Mouse (Mus musculus) sigmoid colon, adult 10 weeks (tissue): ENCODE data around the gene 1700061G19Rik. TPM values are rescaled to one million over a fixed set of nuclear protein-coding genes. Genes with fewer than 3 reads are reported as not detected.

Experiments used
- polyA plus RNA-seq: library from polyadenylated mRNA; stranded (reverse); fragments of 350-450 nt; fragmentation: Illumina TruSeq; extraction: RNeasy Lipid Tissue Mini Kit (QIAGEN cat#74804); gene quantifications from one replicate; pipeline ENCODE4 v1.2.3, GENCODE M21; 2014; ENCODE audit warnings: low read depth, low replicate concordance

The 1700061G19Rik gene
- not detected for polyA plus RNA-seq

DNA sequence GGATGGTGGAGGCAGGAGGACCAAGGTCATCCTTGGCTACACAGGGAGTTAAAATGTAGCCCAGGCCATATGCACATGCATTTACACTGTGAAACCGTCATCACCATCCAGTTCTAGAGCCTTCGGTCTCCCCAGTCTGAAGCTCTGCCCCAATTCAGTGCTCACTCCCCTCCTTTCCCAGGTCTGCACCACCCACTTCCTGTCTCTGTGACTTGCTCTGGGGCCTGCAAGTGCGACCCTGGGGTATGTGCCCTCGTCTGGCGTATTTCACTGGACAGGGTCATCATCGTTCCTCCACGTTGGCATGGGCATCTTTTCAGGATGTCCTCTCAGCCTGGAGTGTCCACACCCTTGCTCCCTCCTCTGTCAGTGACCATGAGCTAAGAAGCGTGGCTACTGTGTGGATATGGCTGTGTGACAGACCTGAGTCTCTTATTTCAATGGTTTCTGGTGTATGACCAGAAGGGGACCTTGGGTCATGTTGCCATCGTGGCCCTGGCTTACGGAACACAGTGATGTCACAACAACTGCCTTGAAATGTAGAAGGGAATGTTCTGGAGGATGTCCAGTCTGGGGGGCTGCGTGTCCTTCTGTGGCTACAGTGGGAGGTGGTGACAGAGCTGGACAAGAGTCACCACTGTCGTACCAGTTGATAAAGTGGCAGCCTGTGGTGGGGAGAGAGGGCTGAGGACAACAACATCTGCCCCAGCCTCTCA, at the start of gene 1700061G19Rik:
TSS of gene 1700061G19Rik (plus strand) at position 542 of the 716 bp plus-strand sequence.

GRCm38 (mm10) chr17:56830411-56831110, 44.7 kb upstream of the 1700061G19Rik start, which contains the start of gene Rfx2:
TSS of gene Rfx2 (minus strand) at chr17:56831013.

GRCm38 (mm10) chr17:56874237-56874636, 1.0 kb upstream of the 1700061G19Rik start, which contains the start of gene Acsbg2:
TSS of gene Acsbg2 (minus strand) at chr17:56874447.

GRCm38 (mm10) chr17:56935363-56936131, 60.3 kb downstream of the 1700061G19Rik start, which contains the start of gene Mllt1:
TSS of gene Mllt1 (minus strand) at chr17:56935415.

Other genes starting within 250 kb of the 1700061G19Rik start
- 2.6 TPM for gene Lonp1, start 248.6 kb upstream of the 1700061G19Rik start, polyA plus RNA-seq
- 0.28 TPM for gene Catsperd, start 247.3 kb upstream of the 1700061G19Rik start, polyA plus RNA-seq
- gene Ranbp3, start 202.2 kb upstream of the 1700061G19Rik start, polyA plus RNA-seq, result 3.9 TPM
- gene Ndufa11, start 157.7 kb upstream of the 1700061G19Rik start, polyA plus RNA-seq, result not detected
- 12.3 TPM for gene Vmac, start 157.5 kb upstream of the 1700061G19Rik start, polyA plus RNA-seq
- not detected for gene Nrtn, start 117.9 kb upstream of the 1700061G19Rik start, polyA plus RNA-seq
- 1.8 TPM for gene Dus3l, start 110.7 kb upstream of the 1700061G19Rik start, polyA plus RNA-seq
- not detected for gene Prr22, start 105.2 kb upstream of the 1700061G19Rik start, polyA plus RNA-seq
- 0.38 TPM for gene Rfx2, start 44.5 kb upstream of the 1700061G19Rik start, polyA plus RNA-seq
- gene Acsbg2, start 1.0 kb upstream of the 1700061G19Rik start, polyA plus RNA-seq, result not detected
- gene Mllt1, start 59.9 kb downstream of the 1700061G19Rik start, polyA plus RNA-seq, result 1.1 TPM
- 34.9 TPM for gene Acer1, start 106.6 kb downstream of the 1700061G19Rik start, polyA plus RNA-seq
- 1.6 TPM for gene Clpp, start 114.8 kb downstream of the 1700061G19Rik start, polyA plus RNA-seq
- 3.2 TPM for gene Alkbh7, start 121.9 kb downstream of the 1700061G19Rik start, polyA plus RNA-seq
- not detected for gene Pspn, start 124.5 kb downstream of the 1700061G19Rik start, polyA plus RNA-seq
- 2.0 TPM for gene Gtf2f1, start 135.8 kb downstream of the 1700061G19Rik start, polyA plus RNA-seq
- gene Gm17949, start 136.0 kb downstream of the 1700061G19Rik start, polyA plus RNA-seq, result not detected
- gene Khsrp, start 156.0 kb downstream of the 1700061G19Rik start, polyA plus RNA-seq, result 8.6 TPM
- gene Slc25a41, start 166.2 kb downstream of the 1700061G19Rik start, polyA plus RNA-seq, result not detected
- gene Crb3, start 183.6 kb downstream of the 1700061G19Rik start, polyA plus RNA-seq, result 38.8 TPM
- 6.9 TPM for gene Slc25a23, start 184.4 kb downstream of the 1700061G19Rik start, polyA plus RNA-seq
- gene Dennd1c, start 203.0 kb downstream of the 1700061G19Rik start, polyA plus RNA-seq, result 5.6 TPM
- 1.0 TPM for gene Tubb4a, start 212.3 kb downstream of the 1700061G19Rik start, polyA plus RNA-seq
- gene Tnfsf9, start 229.8 kb downstream of the 1700061G19Rik start, polyA plus RNA-seq, result 0.47 TPM